Mouse (Mus musculus): ENCODE results near the gene Gpr21. TPM values are rescaled to one million over a fixed set of nuclear protein-coding genes. Genes with fewer than 3 reads are reported as not detected.

The Gpr21 gene
- total and polyA plus RNA-seq, 3 experiments = 0.37 to 0.73 (median 0.63) TPM

GRCm38 (mm10) chr2:37556366-37556765, 40.2 kb downstream of the Gpr21 start:
- Histone ChIP-seq H3K4me1 (ENCODE audit: control insufficient read depth, insufficient read depth, low read length) (no peaks in the 10 kb centered on the region), H3K27ac (no peak overlapping the region), H3K36me3 (ENCODE audit: control insufficient read depth, insufficient read depth, low read length) (no peaks in the 10 kb centered on the region; the same call in none of the 2 replicates), H3K27me3 (ENCODE audit: control insufficient read depth, insufficient read depth, low read length) (no peaks in the 10 kb centered on the region), H3K4me3 (no peak overlapping the region), H3K9ac (ENCODE audit: low read depth, low read length) (no peak overlapping the region), H3K79me2 (replicated peaks; ENCODE audit: control insufficient read depth, insufficient read depth, low read length) (no peaks in the 10 kb centered on the region)
- WGBS = 93% methylated on average over 2 of the region's 2 CpGs
- TF ChIP-seq POLR2A (IDR thresholded peaks at IDR 0.05; ENCODE audit: insufficient read depth, low read depth, low read length) = no peak
- no peak for TF ChIP-seq EP300 (IDR thresholded peaks at IDR 0.05; ENCODE audit: insufficient read depth, low read depth, low read length)
- TF ChIP-seq CTCF (IDR thresholded peaks at IDR 0.05) = no peak
- no peak for DNase-seq
- intact Hi-C loops (cut with DNase I) = no loop called here

GRCm38 (mm10) chr2:37565579-37565978, 49.4 kb downstream of the Gpr21 start:
- H3K4me3 ChIP-seq = no peak overlapping the region
- DNase-seq = peak in 1 of 2 experiments; percentile 9

GRCm38 (mm10) chr2:37566035-37566434, 49.9 kb downstream of the Gpr21 start:
- intact Hi-C loops (cut with DNase I) = no loop called here
- peaks cover 1% of the 10 kb centered on the region for H3K4me1 ChIP-seq (ENCODE audit: control insufficient read depth, insufficient read depth, low read length)
- H3K27ac ChIP-seq = no peak overlapping the region
- peaks cover 22% of the 10 kb centered on the region for H3K36me3 ChIP-seq (ENCODE audit: control insufficient read depth, insufficient read depth, low read length)
- TF ChIP-seq CTCF (IDR thresholded peaks at IDR 0.05) (no peak), POLR2A (IDR thresholded peaks at IDR 0.05; ENCODE audit: insufficient read depth, low read depth, low read length) (no peak), EP300 (IDR thresholded peaks at IDR 0.05; ENCODE audit: insufficient read depth, low read depth, low read length) (no peak)
- WGBS = 45% methylated on average over 1 of the region's 1 CpGs
- H3K9ac ChIP-seq (ENCODE audit: low read depth, low read length) = no peak overlapping the region
- no peaks in the 10 kb centered on the region for H3K27me3 ChIP-seq (ENCODE audit: control insufficient read depth, insufficient read depth, low read length)
- no peak overlapping the region for H3K4me3 ChIP-seq
- no peaks in the 10 kb centered on the region for H3K79me2 ChIP-seq (replicated peaks; ENCODE audit: control insufficient read depth, insufficient read depth, low read length)
- DNase-seq = no peak

More at GRCm38 (mm10) chr2:37565579-37565978, 49.4 kb downstream of the Gpr21 start:
- TF ChIP-seq EP300 (IDR thresholded peaks at IDR 0.05; ENCODE audit: insufficient read depth, low read depth, low read length) (no peak), CTCF (IDR thresholded peaks at IDR 0.05) (no peak)
- intact Hi-C loops (cut with DNase I) = no loop called here
- H3K36me3 ChIP-seq (ENCODE audit: control insufficient read depth, insufficient read depth, low read length) = peaks cover 22% of the 10 kb centered on the region
- no peaks in the 10 kb centered on the region for H3K27me3 ChIP-seq (ENCODE audit: control insufficient read depth, insufficient read depth, low read length)
- H3K27ac ChIP-seq = no peak overlapping the region
- H3K9ac ChIP-seq (ENCODE audit: low read depth, low read length) = no peak overlapping the region
- H3K79me2 ChIP-seq (replicated peaks; ENCODE audit: control insufficient read depth, insufficient read depth, low read length) = no peaks in the 10 kb centered on the region
- 14% methylated on average over 2 of the region's 2 CpGs for WGBS
- H3K4me1 ChIP-seq (ENCODE audit: control insufficient read depth, insufficient read depth, low read length) = peaks cover 1% of the 10 kb centered on the region

- H3K4me1 ChIP-seq (ENCODE audit: control insufficient read depth, insufficient read depth, low read length) = peaks cover under 1% of the 10 kb centered on the region
- no peak for DNase-seq
- no peak overlapping the region for H3K9ac ChIP-seq (ENCODE audit: low read depth, low read length)
- no peak overlapping the region for H3K4me3 ChIP-seq
- 69% methylated on average over 5 of the region's 5 CpGs for WGBS
- H3K36me3 ChIP-seq (ENCODE audit: control insufficient read depth, insufficient read depth, low read length) = peaks cover 9% of the 10 kb centered on the region
- no peak overlapping the region for H3K27ac ChIP-seq
- no peaks in the 10 kb centered on the region for H3K27me3 ChIP-seq (ENCODE audit: control insufficient read depth, insufficient read depth, low read length)
- intact Hi-C loops (cut with DNase I) = no loop called here
- no peak for TF ChIP-seq EP300 (IDR thresholded peaks at IDR 0.05; ENCODE audit: insufficient read depth, low read depth, low read length)
- TF ChIP-seq CTCF (IDR thresholded peaks at IDR 0.05) = no peak
- H3K79me2 ChIP-seq (replicated peaks; ENCODE audit: control insufficient read depth, insufficient read depth, low read length) = no peaks in the 10 kb centered on the region
These were observed 53.8 kb downstream of the Gpr21 start for GRCm38 (mm10) chr2:37569888-37570287.

Other genes with a start within 250 kb of the Gpr21 start
- not detected for gene Olfr368, start 189.8 kb upstream of the Gpr21 start, total RNA-seq (2021)
- gene Olfr368, start 189.8 kb upstream of the Gpr21 start, polyA plus RNA-seq (2012; rRNA removed) = not detected in 2 replicates
- 10 to 100 TPM; 18.1 to 18.9 TPM for gene Pdcl, start 157.0 kb upstream of the Gpr21 start, total RNA-seq (2021)
- 7.6 and 16.5 TPM in 2 replicates for gene Pdcl, start 157.0 kb upstream of the Gpr21 start, polyA plus RNA-seq (2012; rRNA removed)
- 10 to 100 TPM; 28.2 to 35.0 TPM for gene Rc3h2, start 93.4 kb upstream of the Gpr21 start, total RNA-seq (2021)
- 5.9 and 12.8 TPM in 2 replicates for gene Rc3h2, start 93.4 kb upstream of the Gpr21 start, polyA plus RNA-seq (2012; rRNA removed)
- 1 to 10 TPM; 4.4 to 5.0 TPM for gene Zbtb26, start 73.2 kb upstream of the Gpr21 start, total RNA-seq (2021)
- gene Zbtb26, start 73.2 kb upstream of the Gpr21 start, polyA plus RNA-seq (2012; rRNA removed) = 1.7 and 3.9 TPM in 2 replicates
- 1 to 10 TPM; 4.4 to 4.6 TPM for gene Zbtb6, start 73.2 kb upstream of the Gpr21 start, total RNA-seq (2021)
- gene Zbtb6, start 73.2 kb upstream of the Gpr21 start, polyA plus RNA-seq (2012; rRNA removed) = 1.4 and 2.8 TPM in 2 replicates
- 10 to 100 TPM; 36.9 to 43.8 TPM for gene Rabgap1, start 73.1 kb upstream of the Gpr21 start, total RNA-seq (2021)
- gene Rabgap1, start 73.1 kb upstream of the Gpr21 start, polyA plus RNA-seq (2012; rRNA removed) = 10.4 and 19.1 TPM in 2 replicates
- 10 to 100 TPM; 17.4 to 20.0 TPM for gene Strbp, start 187.5 kb downstream of the Gpr21 start, total RNA-seq (2021)
- gene Strbp, start 187.5 kb downstream of the Gpr21 start, polyA plus RNA-seq (2012; rRNA removed) = 1.5 and 3.5 TPM in 2 replicates

Data from heart, adult 2 months (tissue).